In genomic region chr1:21078481-21079214, GRCm38 (mm10) we compare ENCODE assay signal across 7 mouse cellular contexts. TPM values are rescaled to one million over a fixed set of nuclear protein-coding genes. Genes with fewer than 3 reads are reported as not detected.
DNase-seq lines count a peak whose midpoint lies in the region; ATAC-seq and TF ChIP-seq lines count a peak whose summit lies in the region.

No protein-coding gene starts in this region.

- no peaks in the 10 kb centered on the region for H3K27me3 ChIP-seq in forebrain, embryonic 13.5 days
- no peaks in the 10 kb centered on the region for H3K27me3 ChIP-seq in intestine, postnatal 0 days (replicated peaks; ENCODE audit: control insufficient read depth, insufficient read depth, low read length)
- peaks cover 13% of the 10 kb centered on the region; the same call in 1 of the 2 replicates for H3K27me3 ChIP-seq in midbrain, embryonic 12.5 days

- peak in 1 of 2 experiments; percentile 19 for DNase-seq in layer of hippocampus, adult 2 months (ENCODE audit: low spot score in 2 of 2)
- no peak for DNase-seq in layer of hippocampus, adult 11-12 months (ENCODE audit: low spot score)
- peak; percentile 18 for DNase-seq in T-cell, adult 2 months (ENCODE audit: low spot score)
- DNase-seq in right cerebral cortex, postnatal 36 days (ENCODE audit: low spot score in 2 of 2) = no peak

- H3K4me2 ChIP-seq in forebrain, embryonic 13.5 days = peak overlapping the region; percentile 73
- peak overlapping the region; percentile 89 for H3K4me2 ChIP-seq in intestine, postnatal 0 days (replicated peaks; ENCODE audit: low read depth)
- peak overlapping the region; percentile 72 for H3K4me2 ChIP-seq in midbrain, embryonic 12.5 days (replicated peaks)

- TF ChIP-seq CTCF in layer of hippocampus, adult 2 months (conservative IDR thresholded peaks at IDR 0.05) = no peak
- TF ChIP-seq CTCF in intestine, postnatal 0 days (IDR thresholded peaks at IDR 0.05; ENCODE audit: low read depth) = peak; percentile 17

- H3K27ac ChIP-seq in layer of hippocampus, adult 2 months = peak overlapping the region; percentile 56; the same call in 1 of the 2 replicates
- no peak overlapping the region for H3K27ac ChIP-seq in forebrain, embryonic 13.5 days
- H3K27ac ChIP-seq in intestine, postnatal 0 days (ENCODE audit: low read depth, low read length) = peak overlapping the region; percentile 50; the same call in 1 of the 2 replicates
- H3K27ac ChIP-seq in midbrain, embryonic 12.5 days (replicated peaks) = no peak overlapping the region

- H3K9me3 ChIP-seq in forebrain, embryonic 13.5 days (replicated peaks) = no peaks in the 10 kb centered on the region
- no peaks in the 10 kb centered on the region for H3K9me3 ChIP-seq in intestine, postnatal 0 days (ENCODE audit: control insufficient read depth)
- no peaks in the 10 kb centered on the region for H3K9me3 ChIP-seq in midbrain, embryonic 12.5 days

- peak; percentile 70 for ATAC-seq in forebrain, embryonic 13.5 days
- peak; percentile 44 for ATAC-seq in intestine, postnatal 0 days
- no peak; the same call in 1 of the 2 replicates for ATAC-seq in midbrain, embryonic 12.5 days (ENCODE audit: low FRiP score, low read depth)

- WGBS in forebrain, embryonic 13.5 days = under 1% methylated on average over 36 of the region's 36 CpGs
- 1% methylated on average over 36 of the region's 36 CpGs for WGBS in intestine, postnatal 0 days
- WGBS in midbrain, embryonic 12.5 days = 2% methylated on average over 27 of the region's 36 CpGs

- peaks cover 34% of the 10 kb centered on the region for H3K4me1 ChIP-seq in forebrain, embryonic 13.5 days
- H3K4me1 ChIP-seq in intestine, postnatal 0 days (replicated peaks; ENCODE audit: control insufficient read depth, insufficient read depth, low read length) = peaks cover 7% of the 10 kb centered on the region; the same call in 1 of the 2 replicates
- H3K4me1 ChIP-seq in midbrain, embryonic 12.5 days = peaks cover 49% of the 10 kb centered on the region

- H3K4me3 ChIP-seq in layer of hippocampus, adult 2 months = peak overlapping the region; percentile 93
- H3K4me3 ChIP-seq in forebrain, embryonic 13.5 days = peak overlapping the region; percentile 60
- peak overlapping the region; percentile 78 for H3K4me3 ChIP-seq in intestine, postnatal 0 days (ENCODE audit: low read depth, low read length)
- peak overlapping the region; percentile 69 for H3K4me3 ChIP-seq in midbrain, embryonic 12.5 days

- H3K9ac ChIP-seq in forebrain, embryonic 13.5 days = peak overlapping the region; percentile 63
- peak overlapping the region; percentile 71 for H3K9ac ChIP-seq in intestine, postnatal 0 days (ENCODE audit: low read depth, low read length)
- H3K9ac ChIP-seq in midbrain, embryonic 12.5 days (replicated peaks) = peak overlapping the region; percentile 63

- no peaks in the 10 kb centered on the region for H3K36me3 ChIP-seq in forebrain, embryonic 13.5 days (ENCODE audit: poor library complexity, severe bottlenecking)
- no peaks in the 10 kb centered on the region for H3K36me3 ChIP-seq in intestine, postnatal 0 days (ENCODE audit: control insufficient read depth, insufficient read depth)
- no peaks in the 10 kb centered on the region for H3K36me3 ChIP-seq in midbrain, embryonic 12.5 days

RNA-seq across cellular contexts. Expression of gene Tram2, which starts 0.4 kb away (rescaled TPM):
- 1 to 10 TPM in 1 of 2 experiments, under 1 TPM in 1; 1.00 to 1.1 TPM for total RNA-seq in layer of hippocampus, adult 2 months (2021)
- 2.3 TPM in 2 replicates for polyA plus RNA-seq in forebrain, embryonic 13.5 days (2015; fragmentation: Nextera tagmentation; extraction: Ambion mirVana)
- polyA plus RNA-seq in intestine, postnatal 0 days (2015; fragmentation: Nextera tagmentation; extraction: Ambion mirVana) = 4.2 and 4.3 TPM in 2 replicates
- 3.5 and 4.0 TPM in 2 replicates for polyA plus RNA-seq in midbrain, embryonic 12.5 days (2016; fragmentation: Nextera tagmentation; extraction: Ambion mirVana)

Comparison
In these comparisons a context has a peak if more than half of its experiments do, and no peak if none do; other contexts are left out.
1. H3K27ac ChIP-seq: peak in layer of hippocampus, adult 2 months (single experiment) and intestine, postnatal 0 days (single experiment); none in forebrain, embryonic 13.5 days (single experiment) and midbrain, embryonic 12.5 days (single experiment).
2. Peak in every context shown above with its lines, with median percentiles within 50 percentile points of each other: H3K4me3 ChIP-seq, H3K4me2 ChIP-seq and H3K9ac ChIP-seq.